Mouse (Mus musculus): Measurements from ENCODE around the gene H2-DMb1.

The H2-DMb1 gene

DNA sequence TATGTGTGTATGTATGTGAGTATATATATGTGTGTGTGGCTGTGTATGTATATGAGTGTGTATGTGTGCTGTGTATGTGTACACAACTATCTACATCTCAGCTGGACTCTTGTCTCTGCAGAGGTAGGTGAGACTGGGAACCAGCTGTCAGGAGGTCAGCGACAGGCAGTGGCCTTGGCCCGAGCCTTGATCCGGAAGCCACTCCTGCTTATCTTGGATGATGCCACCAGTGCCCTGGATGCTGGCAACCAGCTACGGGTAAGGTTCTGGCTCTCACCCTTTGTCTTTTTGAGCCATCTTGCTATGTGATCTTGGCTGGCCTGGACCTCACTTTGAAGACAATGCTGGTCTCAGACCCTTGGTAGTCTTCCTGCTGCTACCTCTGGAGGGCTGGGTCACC lies 41.9 kb downstream of the H2-DMb1 start:
- DNase-seq (ENCODE audit: low spot score), result no peak

GRCm38 (mm10) chr17:34196491-34196890 lies 43.6 kb downstream of the H2-DMb1 start:
- DNase-seq (ENCODE audit: low spot score), result no peak

GRCm38 (mm10) chr17:34196941-34197894 lies 44.3 kb downstream of the H2-DMb1 start, which contains the start of gene Psmb8:
Psmb8 (plus strand) TSS chr17:34197721.
- peak; percentile 95 for DNase-seq (ENCODE audit: low spot score)

- DNase-seq (ENCODE audit: low spot score), result peak; percentile 67
Observed at GRCm38 (mm10) chr17:34197904-34198520, 45.1 kb downstream of the H2-DMb1 start.

- DNase-seq (ENCODE audit: low spot score), result no peak
Observed at GRCm38 (mm10) chr17:34198521-34198912, 45.6 kb downstream of the H2-DMb1 start.

- DNase-seq (ENCODE audit: low spot score), result no peak
Observed at GRCm38 (mm10) chr17:34199050-34199619, 46.3 kb downstream of the H2-DMb1 start.

GRCm38 (mm10) chr17:34200047-34200446 lies 47.2 kb downstream of the H2-DMb1 start:
- no peak for DNase-seq (ENCODE audit: low spot score)

DNA sequence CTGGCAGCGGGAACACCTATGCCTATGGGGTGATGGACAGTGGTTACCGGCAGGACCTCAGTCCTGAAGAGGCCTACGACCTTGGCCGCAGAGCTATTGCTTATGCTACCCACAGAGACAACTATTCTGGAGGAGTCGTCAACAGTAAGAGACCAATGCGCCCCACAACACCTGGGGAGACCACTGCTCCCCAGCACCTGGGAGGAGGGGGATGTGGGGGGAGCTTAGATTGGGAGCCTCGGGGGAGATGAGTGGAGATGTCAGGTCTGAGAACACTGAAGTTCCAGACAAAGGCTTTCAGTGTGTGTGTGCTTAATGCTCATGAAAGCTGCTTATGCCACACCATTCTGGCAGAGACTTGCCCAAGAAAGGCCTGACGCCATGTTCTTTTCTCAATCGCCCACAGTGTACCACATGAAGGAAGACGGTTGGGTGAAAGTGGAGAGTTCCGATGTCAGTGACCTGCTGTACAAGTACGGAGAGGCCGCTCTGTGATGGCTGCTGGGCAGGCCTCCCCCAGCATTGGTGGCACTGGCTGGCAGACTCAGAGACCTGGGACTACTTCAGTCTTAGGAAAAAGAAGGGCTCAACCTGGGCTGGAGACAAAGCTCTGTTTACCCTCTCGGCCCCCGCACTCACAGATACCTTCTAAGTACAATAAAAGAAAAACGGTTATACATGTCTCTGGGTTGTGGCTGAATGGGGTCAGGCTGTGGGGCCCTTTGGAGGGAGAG lies 48.1 kb downstream of the H2-DMb1 start:
- no peak for DNase-seq (ENCODE audit: low spot score)

DNA sequence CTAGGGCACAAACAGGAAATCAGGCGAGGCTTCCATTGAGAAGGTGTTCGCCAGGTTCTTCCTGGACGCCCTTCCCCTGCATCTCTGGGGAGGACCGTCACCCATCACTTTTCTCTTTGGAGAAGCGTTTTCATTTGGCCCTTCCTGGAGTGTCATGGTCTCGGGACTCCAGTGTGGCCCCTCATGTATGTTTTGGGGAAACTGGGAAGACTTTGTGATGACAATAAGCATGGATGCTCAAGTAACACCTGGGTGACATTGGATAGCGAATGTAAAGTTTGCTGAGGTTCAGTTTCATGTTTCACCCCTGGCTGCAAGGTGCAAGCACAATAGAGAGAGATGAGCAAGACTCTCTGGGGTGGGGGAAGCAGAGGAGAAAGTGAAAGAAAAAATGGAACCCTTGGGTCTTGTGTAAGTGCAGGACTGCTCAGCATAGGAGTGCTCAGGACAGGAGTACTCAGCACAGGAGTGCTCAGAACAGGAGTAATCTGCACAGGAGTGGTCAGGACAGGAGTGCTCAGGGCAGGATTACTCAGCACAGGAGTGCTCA lies 48.7 kb downstream of the H2-DMb1 start:
- DNase-seq (ENCODE audit: low spot score), result no peak

DNA sequence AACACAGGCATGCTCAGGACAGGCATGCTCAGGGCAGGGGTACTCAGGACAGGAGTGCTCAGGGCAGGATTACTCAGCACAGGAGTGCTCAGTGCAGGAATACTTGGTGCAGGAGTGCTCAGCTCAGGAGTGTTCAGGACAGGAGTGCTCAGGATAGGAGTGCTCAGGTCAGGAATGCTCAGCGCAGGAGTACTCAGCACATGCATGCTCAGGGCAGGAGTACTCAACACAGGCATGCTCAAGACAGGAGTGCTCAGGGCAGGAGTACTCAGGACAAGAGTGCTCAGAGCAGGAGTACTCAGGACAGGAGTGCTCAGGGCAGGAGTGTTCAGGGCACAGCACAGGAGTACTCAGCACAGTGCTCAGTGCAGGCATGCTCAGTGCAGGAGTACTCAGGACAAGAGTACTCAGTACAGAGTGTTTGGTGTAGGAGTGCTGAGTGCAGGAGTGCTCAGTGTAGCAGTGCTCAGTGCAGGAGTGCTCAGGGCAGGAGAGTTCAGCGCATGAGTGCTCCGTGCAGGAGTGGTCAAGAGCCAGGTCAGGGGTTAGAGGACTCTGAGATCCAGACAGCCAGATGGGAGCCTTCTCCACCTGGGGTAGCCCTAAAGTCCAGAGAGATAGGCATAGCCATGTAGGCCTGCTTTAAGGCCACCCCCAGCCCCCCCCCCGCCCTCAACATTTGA lies 50.0 kb downstream of the H2-DMb1 start:
- no peak for DNase-seq (ENCODE audit: low spot score)

DNA sequence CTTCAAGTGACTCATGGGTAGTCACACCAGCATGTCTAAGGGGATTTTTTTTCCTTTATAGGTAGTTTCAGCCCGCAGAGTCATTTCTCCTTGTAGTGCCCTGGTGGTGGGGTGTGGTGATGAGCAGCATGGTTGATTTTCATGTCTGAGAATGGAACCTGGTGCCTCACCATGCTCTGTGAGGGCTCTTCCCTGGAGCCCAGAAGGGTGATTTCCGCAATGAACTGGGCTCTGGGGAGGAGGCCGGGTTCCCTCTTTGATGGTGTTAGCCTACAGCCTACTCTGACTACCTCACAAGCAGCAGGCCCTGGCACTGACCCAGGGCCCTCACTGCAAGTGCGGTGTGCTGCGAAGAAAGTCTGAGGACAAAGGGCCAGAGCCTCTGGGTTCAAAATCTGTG lies 50.6 kb downstream of the H2-DMb1 start, which contains the start of gene Tap2:
TSS of gene Tap2 (plus strand) at position 84 of the 400 bp plus-strand sequence.
- DNase-seq (ENCODE audit: low spot score), result peak; percentile 39

DNA sequence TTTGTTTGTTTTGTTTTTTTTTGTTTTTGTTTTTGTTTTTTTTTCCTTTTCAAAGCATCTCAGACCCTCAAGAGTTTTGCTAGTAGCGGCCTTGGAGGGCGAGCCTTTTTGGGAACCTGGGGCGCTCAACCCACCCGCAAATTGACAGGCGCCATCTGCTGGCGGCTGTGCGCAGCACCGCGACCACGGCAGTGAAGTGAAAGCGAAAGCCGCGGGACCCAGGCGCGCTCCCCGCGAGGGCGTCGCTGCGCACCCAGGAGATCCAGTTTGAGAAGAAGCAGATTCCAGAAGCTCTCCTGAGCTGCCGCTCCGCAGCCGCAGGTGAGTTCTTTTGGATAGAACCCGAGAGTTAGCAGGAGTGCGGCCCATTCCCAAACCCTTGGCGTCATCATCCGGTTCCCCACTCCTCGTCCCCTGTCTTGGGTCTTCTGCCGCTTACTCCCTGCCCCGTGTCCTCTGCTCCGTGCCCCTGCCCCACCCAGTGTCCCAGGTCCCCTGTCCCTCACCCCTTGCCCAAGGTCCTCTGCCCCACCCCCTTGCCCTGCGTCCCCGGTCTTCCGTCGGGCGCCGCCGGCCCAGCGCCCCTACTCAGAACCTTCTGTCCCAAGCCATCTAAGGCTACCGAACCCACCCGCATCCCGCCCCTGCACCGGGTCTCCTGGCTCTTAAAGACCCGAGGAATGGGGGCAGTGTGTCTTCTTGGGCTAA lies 51.6 kb downstream of the H2-DMb1 start:
- DNase-seq (ENCODE audit: low spot score), result peak; percentile 87

DNA sequence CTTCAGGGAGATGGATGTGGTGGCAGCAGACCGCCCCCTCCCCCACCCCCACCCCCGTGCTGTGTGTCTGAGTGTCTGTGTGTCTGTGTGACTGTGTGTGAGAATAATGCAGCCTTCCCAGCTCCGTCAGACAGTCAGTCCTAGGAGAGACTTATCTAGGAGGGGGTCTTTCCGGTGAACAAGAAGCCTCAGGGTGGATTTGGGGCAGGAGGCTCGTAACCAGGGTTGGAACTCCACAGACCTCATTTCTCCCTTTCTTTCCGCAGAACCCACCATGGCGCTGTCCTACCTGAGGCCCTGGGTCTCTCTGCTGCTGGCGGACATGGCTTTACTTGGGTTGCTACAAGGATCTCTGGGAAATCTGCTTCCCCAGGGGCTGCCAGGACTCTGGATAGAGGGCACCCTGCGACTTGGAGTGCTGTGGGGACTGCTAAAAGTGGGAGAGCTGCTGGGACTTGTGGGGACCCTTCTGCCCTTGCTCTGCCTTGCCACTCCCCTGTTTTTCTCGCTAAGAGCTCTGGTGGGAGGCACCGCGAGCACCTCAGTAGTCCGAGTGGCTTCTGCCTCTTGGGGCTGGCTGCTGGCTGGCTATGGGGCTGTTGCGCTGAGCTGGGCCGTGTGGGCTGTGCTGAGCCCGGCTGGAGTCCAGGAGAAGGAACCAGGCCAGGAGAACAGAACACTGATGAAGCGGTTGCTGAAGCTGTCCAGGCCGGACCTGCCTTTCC lies 52.3 kb downstream of the H2-DMb1 start:
- DNase-seq (ENCODE audit: low spot score), result peak; percentile 53

DNA sequence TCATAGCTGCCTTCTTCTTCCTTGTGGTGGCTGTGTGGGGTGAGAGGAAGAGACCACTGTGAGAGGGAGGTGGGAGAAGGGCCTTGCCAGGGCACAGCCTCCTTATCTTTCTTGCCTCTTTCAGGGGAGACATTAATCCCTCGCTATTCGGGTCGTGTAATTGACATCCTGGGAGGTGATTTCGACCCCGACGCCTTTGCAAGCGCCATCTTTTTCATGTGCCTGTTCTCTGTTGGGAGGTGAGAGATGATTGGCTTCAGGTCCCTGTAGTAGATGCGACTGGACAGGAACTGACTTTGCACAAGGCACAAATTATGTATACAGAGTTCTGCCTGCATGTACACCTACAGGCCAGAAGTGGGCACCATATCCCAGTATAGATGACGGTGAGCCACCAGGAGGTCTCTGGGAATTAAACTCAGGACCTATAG lies 52.9 kb downstream of the H2-DMb1 start:
- peak; percentile 75 for DNase-seq (ENCODE audit: low spot score)

- DNase-seq (ENCODE audit: low spot score), result no peak
Observed at GRCm38 (mm10) chr17:34206731-34207130, 53.9 kb downstream of the H2-DMb1 start.

DNA sequence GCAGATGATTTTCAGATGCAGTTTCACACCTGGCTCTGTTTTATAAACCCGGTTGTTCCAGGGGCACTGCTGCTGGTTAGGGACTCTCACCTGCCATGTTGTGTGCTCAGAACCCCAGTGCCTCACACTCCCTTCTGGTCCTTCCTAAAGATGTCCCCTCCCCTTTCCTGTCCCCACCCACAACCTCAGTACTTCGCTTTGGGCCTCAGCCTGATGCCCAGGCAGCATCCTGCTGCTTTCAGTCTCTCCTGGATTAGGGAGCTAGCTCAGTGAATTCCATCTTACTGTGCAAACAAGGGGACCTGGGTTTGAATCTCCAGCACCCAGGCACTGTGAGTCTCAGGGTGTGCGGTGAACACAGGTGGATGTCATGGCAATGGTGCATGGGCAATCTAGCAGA lies 54.6 kb downstream of the H2-DMb1 start:
- DNase-seq (ENCODE audit: low spot score), result no peak

GRCm38 (mm10) chr17:34207866-34208265 lies 55.0 kb downstream of the H2-DMb1 start:
- no peak for DNase-seq (ENCODE audit: low spot score)

GRCm38 (mm10) chr17:34208421-34208820 lies 55.5 kb downstream of the H2-DMb1 start:
- DNase-seq (ENCODE audit: low spot score), result no peak

DNA sequence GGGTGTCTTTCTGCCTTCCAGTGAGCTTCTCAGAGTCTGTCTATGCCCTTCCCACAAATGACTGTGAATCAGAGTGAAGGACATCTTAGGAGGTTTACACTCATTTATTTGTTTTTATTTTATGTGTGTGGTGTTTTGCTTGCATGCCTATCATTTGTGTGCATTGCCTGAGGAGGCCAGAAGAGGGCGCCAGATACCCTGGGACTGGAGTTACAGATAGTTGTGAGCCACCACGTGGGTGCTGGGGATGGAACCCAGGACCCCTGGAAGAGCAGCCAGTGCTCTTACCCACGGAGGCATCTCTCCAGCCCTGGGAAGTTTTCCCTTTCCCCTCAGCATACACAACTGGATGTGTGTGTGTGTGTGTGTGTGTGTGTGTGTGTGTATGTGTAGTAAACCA lies 56.8 kb downstream of the H2-DMb1 start:
- no peak for DNase-seq (ENCODE audit: low spot score)
